Mouse (Mus musculus) urinary bladder, postnatal 4 days (tissue): Measurements from ENCODE around the gene Kmt5b.

Experiments used
- DNase-seq, 2 experiments: peaks; one replicate each; pipeline ENCODE4 v3.0.0; 2021 to 2022; ENCODE audit warnings: low spot score in 2 of 2

The Kmt5b gene

DNA sequence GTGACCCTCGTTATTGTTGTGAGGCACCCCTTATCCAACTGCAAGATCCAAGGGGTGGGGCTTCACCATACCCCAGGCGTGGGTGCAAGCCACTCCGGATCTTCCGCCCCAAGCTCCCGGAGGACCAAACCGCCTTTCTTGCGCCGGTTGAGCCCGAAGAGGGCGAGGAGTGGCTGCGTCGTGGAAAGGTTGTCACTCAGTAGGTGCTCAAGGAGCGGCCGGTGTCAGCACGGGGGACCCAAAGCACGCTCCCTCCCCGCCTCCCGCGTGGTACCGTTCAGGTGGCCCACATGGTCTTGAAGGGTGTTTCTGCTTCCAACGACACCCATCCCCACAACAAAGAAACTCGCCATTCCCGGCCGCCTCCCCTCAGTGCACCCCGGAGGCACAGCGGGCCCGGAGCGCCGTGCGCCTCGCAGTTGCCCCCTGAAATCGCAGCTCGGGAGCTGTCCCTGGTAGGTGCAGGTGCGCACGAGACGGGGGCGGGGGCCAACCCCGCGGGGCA, at the start of gene Kmt5b:
Gene Kmt5b (plus strand): TSS at position 146 of the 505 bp plus-strand sequence.
- peak in 1 of 2 experiments; percentile 65 for DNase-seq

- DNase-seq: peak; percentile 63 to 71
Measured at GRCm38 (mm10) chr19:3718481-3719361, 48.5 kb upstream of the Kmt5b start.

DNA sequence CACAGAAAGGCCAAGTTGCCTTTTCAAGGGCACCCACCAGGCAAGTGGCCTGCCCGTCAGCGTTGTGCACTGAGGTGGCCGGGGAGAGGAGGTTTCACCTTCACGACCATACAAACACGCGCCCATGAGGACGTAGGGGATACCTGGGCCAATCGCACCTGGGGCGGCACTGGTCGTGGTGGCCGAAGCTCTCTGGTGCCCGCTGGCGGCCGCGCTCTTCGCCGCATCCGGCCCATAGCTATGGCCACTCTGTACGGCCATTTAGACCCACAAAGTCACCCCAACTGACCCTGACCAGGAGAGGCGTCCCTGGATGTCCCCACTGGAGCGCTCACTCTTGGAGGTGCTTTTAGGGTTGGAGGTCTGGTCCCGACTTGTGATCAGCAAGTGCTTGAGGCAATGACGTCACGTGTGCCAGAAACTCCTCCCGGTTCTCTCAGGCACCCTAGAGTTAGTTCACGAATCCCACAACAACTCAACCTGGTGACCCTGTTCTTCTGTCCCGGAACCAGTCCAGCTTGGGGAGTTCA, 47.8 kb upstream of the Kmt5b start:
- DNase-seq: peak; percentile 60 to 65

- DNase-seq: no peak
Measured at GRCm38 (mm10) chr19:3723170-3723569, 44.1 kb upstream of the Kmt5b start.

- DNase-seq: no peak
Measured at GRCm38 (mm10) chr19:3723904-3724303, 43.3 kb upstream of the Kmt5b start.

DNA sequence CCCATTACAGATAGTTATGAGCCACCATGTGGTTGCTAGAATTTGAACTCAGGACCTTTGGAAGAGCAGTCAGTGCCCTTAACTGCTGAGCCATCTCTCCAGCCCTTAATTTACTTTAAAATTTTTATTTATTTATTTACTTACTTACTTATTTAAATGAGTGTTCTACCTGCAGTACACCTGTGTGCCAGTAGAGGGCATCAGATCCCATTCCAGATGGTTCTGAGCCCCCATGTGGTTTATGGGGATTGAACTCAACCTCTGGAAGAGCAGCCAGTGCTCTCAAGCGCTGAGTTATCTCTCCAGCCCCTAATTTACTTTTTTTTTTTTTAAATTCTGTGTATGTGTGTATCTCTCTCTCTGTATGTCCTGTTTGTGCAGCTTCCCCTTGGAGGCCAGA, 42.4 kb upstream of the Kmt5b start:
- DNase-seq: no peak

DNA sequence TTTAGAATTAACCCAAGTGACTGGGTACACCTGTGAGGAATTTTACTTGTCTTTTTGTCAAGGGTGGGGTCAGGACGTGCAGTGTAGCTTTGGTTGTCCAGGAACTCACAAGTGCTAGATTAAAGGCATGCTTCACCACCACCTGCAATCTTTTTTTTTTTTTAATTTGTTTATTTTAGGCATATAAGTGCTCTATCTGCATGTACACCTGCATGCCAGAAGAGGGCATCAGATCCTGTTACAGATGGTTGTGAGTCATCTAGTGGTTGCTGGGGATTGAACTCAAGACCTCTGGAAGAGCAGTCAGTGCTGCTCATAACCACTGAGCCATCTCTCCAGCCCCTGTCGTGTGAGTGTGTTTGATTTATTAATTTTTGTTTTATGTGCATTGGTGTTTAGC, 38.3 kb upstream of the Kmt5b start:
- DNase-seq: no peak

GRCm38 (mm10) chr19:3730781-3731646, 36.2 kb upstream of the Kmt5b start:
- DNase-seq: no peak

- DNase-seq: no peak
Measured at GRCm38 (mm10) chr19:3736001-3736400, 31.2 kb upstream of the Kmt5b start.

DNA sequence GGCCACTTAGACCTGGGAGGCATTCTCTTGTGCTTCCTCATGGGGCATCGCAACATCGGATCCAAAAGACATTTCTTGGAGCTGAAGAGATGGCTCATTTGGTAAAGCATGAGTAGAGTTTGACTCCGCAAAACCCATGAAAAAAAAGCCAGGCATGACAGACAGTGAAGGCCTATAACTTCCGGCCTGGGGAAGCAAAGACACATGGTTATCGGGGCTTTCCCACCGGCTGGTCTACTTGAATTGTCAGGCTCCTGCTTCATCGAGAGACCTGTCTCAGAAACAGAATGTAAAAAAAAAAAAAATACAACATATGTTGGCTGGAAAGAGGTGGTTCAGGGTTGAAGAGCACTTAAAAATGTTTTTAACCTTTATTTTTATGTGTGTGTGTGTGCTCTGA, 27.6 kb upstream of the Kmt5b start:
- DNase-seq: no peak

DNA sequence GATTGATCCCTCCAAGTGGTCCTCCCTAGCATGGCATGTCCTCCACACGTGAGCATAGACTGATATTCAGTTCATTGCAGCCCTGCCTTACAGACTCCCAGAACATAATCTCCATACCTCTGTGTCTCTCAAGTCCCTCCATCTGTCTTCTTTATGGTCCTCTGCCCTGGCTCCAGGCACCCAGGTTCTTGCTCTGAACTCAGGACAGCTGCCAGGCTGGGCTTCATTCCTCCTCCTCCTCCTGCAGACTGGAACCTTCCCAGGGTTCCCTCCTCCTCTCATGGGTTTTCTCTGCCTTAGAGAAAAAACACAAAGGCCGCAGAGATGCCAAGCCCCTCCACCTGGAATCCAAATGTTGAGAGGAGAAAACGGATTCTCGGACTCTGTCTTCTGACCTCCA, 24.5 kb upstream of the Kmt5b start:
- no peak for DNase-seq

GRCm38 (mm10) chr19:3743362-3743761, 23.9 kb upstream of the Kmt5b start:
- DNase-seq: no peak

- peak in 1 of 2 experiments; percentile 32 for DNase-seq
Measured at GRCm38 (mm10) chr19:3743851-3744512, 23.2 kb upstream of the Kmt5b start.

- DNase-seq: no peak
Measured at GRCm38 (mm10) chr19:3752621-3753239, 14.5 kb upstream of the Kmt5b start.

GRCm38 (mm10) chr19:3753240-3753633, 14.0 kb upstream of the Kmt5b start:
- DNase-seq: no peak

DNA sequence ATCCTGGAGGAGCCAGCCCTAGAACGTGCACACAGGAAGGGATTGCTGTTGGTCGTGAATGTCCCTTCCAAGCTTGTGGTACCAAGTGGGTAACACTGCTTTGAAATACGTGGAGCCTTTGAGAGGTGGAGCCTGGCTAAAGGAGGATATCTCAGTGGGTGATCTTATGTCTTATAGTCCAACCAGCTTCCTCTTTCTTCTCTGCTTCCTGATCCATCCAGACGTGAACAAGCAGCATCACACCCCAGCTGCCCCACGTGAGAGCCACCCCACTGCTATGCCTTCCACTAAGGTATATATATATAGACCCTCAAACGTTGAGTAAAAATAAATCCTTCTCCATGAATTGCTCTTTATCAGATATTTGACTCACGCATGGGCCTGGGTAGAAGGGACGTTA, 13.5 kb upstream of the Kmt5b start:
- no peak for DNase-seq

DNA sequence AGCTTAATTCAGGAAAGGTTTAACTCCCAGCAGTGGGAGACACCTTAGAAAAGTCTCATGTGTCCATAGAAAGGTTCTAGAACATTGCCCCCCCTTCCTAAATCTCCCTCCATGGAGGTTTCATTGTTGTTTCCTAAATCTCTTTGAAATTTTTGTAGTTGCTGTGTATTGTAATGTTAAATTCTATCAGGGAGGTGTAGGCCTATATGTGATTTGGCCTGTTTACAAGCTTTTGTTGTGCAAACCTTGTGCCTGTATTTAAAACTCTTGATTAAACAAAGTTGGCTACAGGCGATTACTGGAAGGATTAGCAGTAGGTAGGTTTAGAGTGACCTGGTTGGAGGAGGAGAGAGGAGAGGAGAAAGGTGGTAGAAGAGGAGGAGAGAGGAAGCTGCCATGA, 9.4 kb upstream of the Kmt5b start:
- no peak for DNase-seq

GRCm38 (mm10) chr19:3765221-3765820, 1.9 kb upstream of the Kmt5b start:
- DNase-seq: no peak

GRCm38 (mm10) chr19:3766378-3766777, 843 bp upstream of the Kmt5b start:
- DNase-seq: no peak

- peak; percentile 89 to 94 for DNase-seq
Measured at GRCm38 (mm10) chr19:3767781-3768696, 818 bp downstream of the Kmt5b start.
